Mouse (Mus musculus) hindbrain, embryonic 13.5 days (tissue): Measurements from ENCODE around the gene Ccl2. TPM values are rescaled to one million over a fixed set of nuclear protein-coding genes. Genes with fewer than 3 reads are reported as not detected.
A peak's percentile ranks its signal among the peaks of the same experiment; 100 is the strongest.

Source experiments
- ATAC-seq: fragments of 200-750 bp; cut with Nextera tagmentation; 2 replicates; pipeline ENCODE4 v1.8.0; 2017; ENCODE audit warnings: moderate TSS enrichment; ENCODE audit not compliant: low FRiP score
- H3K27ac ChIP-seq: fragments of 300-500 bp; sonication (generic); 2 replicates; pipeline ENCODE4 v1.5.1; 2015; ENCODE audit warnings: inconsistent platforms, mild to moderate bottlenecking, moderate library complexity
- H3K27me3 ChIP-seq: fragments of 300-500 bp; sonication (generic); 2 replicates; pipeline ENCODE4 v1.6.1; 2015; ENCODE audit warnings: mild to moderate bottlenecking, inconsistent platforms
- H3K36me3 ChIP-seq: fragments of 300-500 bp; sonication (generic); 2 replicates; pipeline ENCODE4 v1.6.1; 2015; ENCODE audit warnings: mild to moderate bottlenecking, inconsistent platforms
- H3K4me1 ChIP-seq: fragments of 300-500 bp; sonication (generic); replicated peaks from 2 replicates; pipeline ENCODE4 v1.6.1; 2015; ENCODE audit warnings: inconsistent platforms
- H3K4me2 ChIP-seq: fragments of 300-500 bp; sonication (generic); 2 replicates; pipeline ENCODE4 v1.6.1; 2015; ENCODE audit warnings: inconsistent platforms, mild to moderate bottlenecking, moderate library complexity
- H3K4me3 ChIP-seq: fragments of 300-500 bp; sonication (generic); 2 replicates; pipeline ENCODE4 v1.5.1; 2015; ENCODE audit warnings: mild to moderate bottlenecking, inconsistent platforms
- H3K9ac ChIP-seq: fragments of 300-500 bp; sonication (generic); 2 replicates; pipeline ENCODE4 v1.6.1; 2015; ENCODE audit warnings: mild to moderate bottlenecking, inconsistent platforms
- H3K9me3 ChIP-seq: fragments of 300-500 bp; sonication (generic); 2 replicates; pipeline ENCODE4 v1.6.1; 2016; ENCODE audit warnings: inconsistent platforms
- WGBS: fragments of 180-500 bp; shearing (Covaris S2); methylation state at CpG from one replicate; pipeline ENCODE4 v1.1.7; 2015; 5-methylcytosine and 5-hydroxymethylcytosine counted together
- polyA plus RNA-seq: library from polyadenylated mRNA; unstranded; fragments of >200 nt; fragmentation: Nextera tagmentation; extraction: Ambion mirVana; gene quantifications from 2 replicates; pipeline ENCODE4 v1.2.1, GENCODE M21; 2015

The Ccl2 gene
- polyA plus RNA-seq, 1 experiment from 2014 or later, result 1.1 TPM

- WGBS, result 83% methylated on average over 3 of the region's 3 CpGs
- no peak overlapping the region for H3K27ac ChIP-seq
- H3K9me3 ChIP-seq, result no peaks in the 10 kb centered on the region
- no peaks in the 10 kb centered on the region for H3K36me3 ChIP-seq
- H3K9ac ChIP-seq, result no peak overlapping the region
- no peak overlapping the region for H3K4me3 ChIP-seq
- no peak for ATAC-seq
- H3K27me3 ChIP-seq, result no peaks in the 10 kb centered on the region
- no peak overlapping the region for H3K4me2 ChIP-seq
- 0 out of 2 replicates have a peak, but pooled peaks cover 2% of the 10 kb centered on the region for H3K4me1 ChIP-seq
Observed at GRCm38 (mm10) chr11:82016181-82016780, 19.1 kb upstream of the Ccl2 start.

GRCm38 (mm10) chr11:82019389-82019788 lies 16.0 kb upstream of the Ccl2 start:
- Histone ChIP-seq H3K9ac (no peak overlapping the region), H3K27ac (no peak overlapping the region), H3K36me3 (no peaks in the 10 kb centered on the region), H3K4me3 (no peak overlapping the region), H3K27me3 (no peaks in the 10 kb centered on the region), H3K4me1 (0 out of 2 replicates have a peak, but pooled peaks cover 2% of the 10 kb centered on the region), H3K9me3 (no peaks in the 10 kb centered on the region), H3K4me2 (no peak overlapping the region)
- no peak for ATAC-seq
- 30% methylated on average over 2 of the region's 2 CpGs for WGBS

GRCm38 (mm10) chr11:82019793-82020192 lies 15.6 kb upstream of the Ccl2 start:
- Histone ChIP-seq H3K4me2 (no peak overlapping the region), H3K9me3 (no peaks in the 10 kb centered on the region), H3K27ac (no peak overlapping the region), H3K36me3 (no peaks in the 10 kb centered on the region), H3K4me3 (no peak overlapping the region), H3K9ac (no peak overlapping the region), H3K4me1 (0 out of 2 replicates have a peak, but pooled peaks cover 2% of the 10 kb centered on the region), H3K27me3 (no peaks in the 10 kb centered on the region)
- ATAC-seq, result no peak

DNA sequence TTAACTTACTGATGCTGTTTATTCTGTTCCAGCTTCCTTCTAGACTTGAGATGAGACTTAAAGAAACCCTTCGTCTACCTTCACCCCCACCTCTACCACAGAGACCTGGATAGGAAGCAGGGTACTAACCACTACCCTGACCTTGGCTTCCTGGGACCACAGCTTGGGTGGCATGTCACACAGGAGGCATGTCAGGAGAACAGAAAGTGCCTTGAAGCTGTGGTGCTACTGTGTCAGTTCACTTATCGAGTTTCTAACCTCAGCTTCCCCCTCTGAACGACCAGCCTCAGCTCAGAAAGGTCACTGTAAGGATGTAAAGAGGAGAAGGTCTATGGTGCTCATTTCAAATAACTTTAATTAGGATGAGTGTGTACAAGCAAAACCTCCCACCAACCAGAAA lies 14.0 kb upstream of the Ccl2 start:
- Histone ChIP-seq H3K9me3 (no peaks in the 10 kb centered on the region), H3K27ac (no peak overlapping the region), H3K36me3 (no peaks in the 10 kb centered on the region), H3K9ac (no peak overlapping the region), H3K4me3 (no peak overlapping the region), H3K4me2 (no peak overlapping the region), H3K27me3 (no peaks in the 10 kb centered on the region), H3K4me1 (0 out of 2 replicates have a peak, but pooled peaks cover 2% of the 10 kb centered on the region)
- WGBS, result 77% methylated on average over 3 of the region's 3 CpGs
- ATAC-seq, result no peak

GRCm38 (mm10) chr11:82022504-82023056 lies 12.8 kb upstream of the Ccl2 start:
- Histone ChIP-seq H3K4me1 (0 out of 2 replicates have a peak, but pooled peaks cover 2% of the 10 kb centered on the region), H3K27ac (no peak overlapping the region), H3K36me3 (no peaks in the 10 kb centered on the region), H3K9me3 (no peaks in the 10 kb centered on the region), H3K4me2 (no peak overlapping the region), H3K9ac (no peak overlapping the region), H3K27me3 (no peaks in the 10 kb centered on the region), H3K4me3 (no peak overlapping the region)
- no peak for ATAC-seq
- 86% methylated on average over 6 of the region's 6 CpGs for WGBS

GRCm38 (mm10) chr11:82023769-82024168 lies 11.6 kb upstream of the Ccl2 start:
- Histone ChIP-seq H3K27ac (no peak overlapping the region), H3K4me3 (no peak overlapping the region), H3K36me3 (no peaks in the 10 kb centered on the region), H3K9me3 (no peaks in the 10 kb centered on the region), H3K9ac (no peak overlapping the region), H3K27me3 (no peaks in the 10 kb centered on the region), H3K4me2 (no peak overlapping the region), H3K4me1 (0 out of 2 replicates have a peak, but pooled peaks cover 2% of the 10 kb centered on the region)
- WGBS, result 88% methylated on average over 4 of the region's 4 CpGs
- no peak for ATAC-seq

DNA sequence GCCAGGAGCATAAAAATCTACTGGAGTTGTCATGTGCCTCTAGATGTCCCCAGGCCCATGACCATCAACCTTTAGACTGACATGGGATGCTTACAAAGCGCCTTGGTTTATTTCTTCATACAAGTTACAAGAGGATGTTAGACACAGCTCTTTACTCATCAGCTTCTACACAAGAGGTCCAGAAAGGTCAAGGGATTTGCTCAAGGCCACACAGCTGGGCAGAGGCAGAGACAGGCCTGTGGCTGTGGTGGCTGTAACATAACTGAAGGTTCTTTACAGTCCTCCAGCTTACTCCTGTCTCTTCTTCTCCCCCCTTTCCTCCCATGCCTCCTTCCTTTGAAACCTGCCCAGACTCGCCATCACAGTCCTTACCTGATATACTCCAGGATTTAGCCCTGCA lies 5.2 kb upstream of the Ccl2 start:
- Histone ChIP-seq H3K4me2 (no peak overlapping the region), H3K4me1 (peaks cover 11% of the 10 kb centered on the region), H3K9ac (no peak overlapping the region), H3K27ac (no peak overlapping the region), H3K27me3 (no peaks in the 10 kb centered on the region), H3K36me3 (no peaks in the 10 kb centered on the region), H3K4me3 (no peak overlapping the region), H3K9me3 (no peaks in the 10 kb centered on the region)
- no peak for ATAC-seq
- 85% methylated on average over 2 of the region's 2 CpGs for WGBS

DNA sequence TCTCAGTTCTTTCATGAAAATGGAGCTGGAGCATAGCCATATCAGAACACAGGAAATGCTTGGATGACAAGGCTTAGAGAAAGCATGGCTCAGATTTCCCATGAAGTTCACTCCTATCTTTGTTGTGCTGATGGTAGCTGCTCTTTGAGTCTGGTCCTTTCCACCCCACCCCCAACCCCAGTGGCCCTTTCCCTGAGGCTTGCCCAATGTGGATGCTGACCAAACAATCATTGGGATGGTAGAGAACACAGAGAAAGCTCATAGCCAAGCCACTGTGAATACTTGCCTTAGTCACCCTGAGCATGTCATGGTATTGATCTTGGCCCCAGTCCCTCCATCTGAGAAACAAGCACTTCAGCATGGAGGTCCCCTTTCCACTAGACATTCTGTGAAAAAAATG lies 3.2 kb upstream of the Ccl2 start:
- Histone ChIP-seq H3K27ac (peak overlapping the region; percentile 36; the same call in 1 of the 2 replicates), H3K9me3 (no peaks in the 10 kb centered on the region), H3K4me1 (peaks cover 16% of the 10 kb centered on the region), H3K27me3 (no peaks in the 10 kb centered on the region), H3K9ac (no peak overlapping the region), H3K4me3 (no peak overlapping the region), H3K36me3 (no peaks in the 10 kb centered on the region), H3K4me2 (no peak overlapping the region)
- no peak for ATAC-seq

- H3K4me2 ChIP-seq, result no peak overlapping the region
- no peak for ATAC-seq
- WGBS, result 31% methylated on average over 8 of the region's 8 CpGs
- no peaks in the 10 kb centered on the region for H3K9me3 ChIP-seq
- no peak overlapping the region for H3K9ac ChIP-seq
- H3K36me3 ChIP-seq, result no peaks in the 10 kb centered on the region
- H3K27ac ChIP-seq, result peak overlapping the region; percentile 36
- H3K4me1 ChIP-seq, result peaks cover 16% of the 10 kb centered on the region
- no peak overlapping the region for H3K4me3 ChIP-seq
- no peaks in the 10 kb centered on the region for H3K27me3 ChIP-seq
Observed at GRCm38 (mm10) chr11:82032678-82033344, 2.6 kb upstream of the Ccl2 start.

DNA sequence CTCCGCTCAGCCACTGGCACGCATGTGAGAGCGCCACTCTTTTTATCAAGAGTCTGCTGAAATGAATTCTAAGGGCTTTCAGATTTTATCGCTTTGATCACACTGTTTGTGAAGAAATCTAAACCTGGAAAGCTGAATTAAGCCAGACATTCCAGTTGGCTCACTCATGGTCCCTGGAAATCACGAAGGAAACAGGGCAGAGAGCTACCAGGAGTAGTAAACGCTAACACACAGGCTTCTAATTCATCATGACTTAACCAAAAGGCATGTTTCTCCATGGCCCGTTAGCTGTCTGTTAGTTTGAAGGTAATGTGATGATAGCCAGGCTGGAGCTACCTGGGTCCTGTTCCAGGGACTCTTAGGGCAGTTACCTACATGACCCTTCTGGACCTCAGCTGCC lies 925 bp upstream of the Ccl2 start:
- Histone ChIP-seq H3K9me3 (no peaks in the 10 kb centered on the region), H3K4me1 (peaks cover 16% of the 10 kb centered on the region), H3K27me3 (no peaks in the 10 kb centered on the region), H3K9ac (no peak overlapping the region), H3K36me3 (no peaks in the 10 kb centered on the region), H3K4me2 (no peak overlapping the region), H3K4me3 (no peak overlapping the region), H3K27ac (no peak overlapping the region)
- ATAC-seq, result no peak
- WGBS, result 90% methylated on average over 7 of the region's 7 CpGs

- Histone ChIP-seq H3K27me3 (no peaks in the 10 kb centered on the region), H3K4me1 (peaks cover 16% of the 10 kb centered on the region), H3K4me3 (no peak overlapping the region), H3K27ac (no peak overlapping the region), H3K9ac (no peak overlapping the region), H3K36me3 (no peaks in the 10 kb centered on the region), H3K4me2 (no peak overlapping the region), H3K9me3 (no peaks in the 10 kb centered on the region)
- WGBS, result 93% methylated on average over 2 of the region's 2 CpGs
- no peak for ATAC-seq
Observed at GRCm38 (mm10) chr11:82035857-82036256, 486 bp downstream of the Ccl2 start.

DNA sequence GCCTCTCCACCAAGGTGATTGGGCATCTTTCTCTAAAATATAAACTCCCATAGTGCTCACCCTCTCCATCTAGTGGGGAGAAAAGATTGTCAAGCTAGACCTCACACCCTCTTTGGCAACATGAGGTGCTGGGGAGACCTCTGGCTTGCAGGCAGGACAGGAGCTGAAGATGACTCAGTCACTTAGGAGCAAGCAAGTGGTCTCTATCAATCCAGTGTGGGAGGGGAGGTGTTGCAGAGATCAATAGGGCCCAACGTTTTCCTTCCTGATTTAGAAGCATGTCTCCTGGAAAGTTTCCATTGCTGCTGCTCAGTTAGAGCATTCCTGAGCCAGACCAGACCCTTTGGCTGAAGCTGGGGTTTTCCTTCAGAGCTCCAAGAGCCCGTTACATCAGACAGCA lies 3.2 kb downstream of the Ccl2 start, which contains the start of gene Gm17268:
Gene Gm17268 (minus strand): TSS at position 28 of the 400 bp plus-strand sequence.
- Histone ChIP-seq H3K9me3 (no peaks in the 10 kb centered on the region), H3K9ac (no peak within 1 kb of the TSS), H3K27me3 (no peaks in the 10 kb centered on the region), H3K4me1 (0 out of 2 replicates have a peak, but pooled peaks cover 4% of the 10 kb centered on the region), H3K4me3 (no peak within 1 kb of the TSS), H3K36me3 (no peaks in the 10 kb centered on the region), H3K4me2 (no peak within 1 kb of the TSS), H3K27ac (no peak within 1 kb of the TSS)
- 67% methylated on average over 2 of the region's 2 CpGs for WGBS
- no peak for ATAC-seq
